Mouse (Mus musculus): ENCODE measurements around the gene Gm10961.
"Not testable (repeated sequence)": the region's sequence is repeated elsewhere in the genome, so short reads cannot be mapped to it uniquely, and the experiment has no call there.

Gene Gm10961

DNA sequence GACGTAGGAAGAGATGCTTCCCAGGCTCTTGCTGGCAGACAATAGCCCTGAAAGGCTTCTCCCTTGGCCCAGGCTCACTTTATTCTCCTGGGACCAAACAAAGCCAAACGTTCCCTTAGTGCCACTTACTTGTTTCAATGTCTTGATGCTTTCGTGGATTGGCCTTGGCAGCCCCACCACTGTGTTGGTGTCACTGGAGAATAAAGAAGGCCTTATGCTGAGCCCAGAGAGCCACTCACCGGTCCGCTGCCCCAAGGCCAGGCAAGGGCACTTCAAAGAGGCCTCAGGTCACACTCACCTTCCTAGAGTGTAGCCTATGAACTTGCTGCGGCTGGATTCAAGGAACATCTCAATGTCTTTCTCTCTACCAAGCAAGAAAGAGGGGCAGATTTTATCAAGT lies 11.2 kb upstream of the Gm10961 start:
- no peak for DNase-seq

DNA sequence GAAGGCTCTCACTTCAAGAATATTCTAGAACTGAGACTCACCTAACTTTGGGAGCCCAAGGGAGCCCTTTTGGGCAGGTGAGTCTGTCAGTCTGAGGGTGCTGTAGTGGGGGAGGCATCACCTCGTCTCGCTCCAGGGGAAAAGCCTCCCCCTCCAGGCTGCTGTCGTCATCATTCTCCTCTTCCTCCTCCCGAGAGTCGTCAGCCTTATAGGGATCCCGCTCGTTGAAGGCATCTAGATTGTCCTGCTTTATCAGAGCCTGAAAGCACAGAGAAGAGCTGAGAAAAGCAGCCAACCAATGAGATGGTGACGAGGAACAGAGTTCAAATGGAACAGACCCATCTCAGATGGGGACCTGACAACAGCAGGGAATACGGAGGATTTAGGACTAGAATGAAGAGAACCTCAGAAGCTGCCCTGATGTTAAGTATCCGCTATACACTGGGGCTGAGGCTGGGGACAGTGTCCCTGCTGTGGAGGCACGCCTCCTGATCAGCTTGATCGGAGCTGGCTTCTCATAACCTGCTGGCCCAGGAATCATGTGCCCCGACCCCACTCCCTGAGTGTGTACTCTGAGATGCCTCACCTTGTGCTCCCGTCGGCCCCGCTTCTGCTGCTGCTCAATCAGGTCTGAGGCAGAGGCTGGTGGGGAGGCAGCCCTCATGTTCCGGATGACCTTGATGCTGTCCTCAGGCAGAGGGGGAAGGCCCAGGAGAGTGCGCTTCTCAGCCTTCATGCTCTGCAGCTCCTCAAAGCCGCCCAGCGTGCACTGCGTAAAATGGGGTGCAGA lies 9.6 kb upstream of the Gm10961 start:
- no peak for DNase-seq

DNA sequence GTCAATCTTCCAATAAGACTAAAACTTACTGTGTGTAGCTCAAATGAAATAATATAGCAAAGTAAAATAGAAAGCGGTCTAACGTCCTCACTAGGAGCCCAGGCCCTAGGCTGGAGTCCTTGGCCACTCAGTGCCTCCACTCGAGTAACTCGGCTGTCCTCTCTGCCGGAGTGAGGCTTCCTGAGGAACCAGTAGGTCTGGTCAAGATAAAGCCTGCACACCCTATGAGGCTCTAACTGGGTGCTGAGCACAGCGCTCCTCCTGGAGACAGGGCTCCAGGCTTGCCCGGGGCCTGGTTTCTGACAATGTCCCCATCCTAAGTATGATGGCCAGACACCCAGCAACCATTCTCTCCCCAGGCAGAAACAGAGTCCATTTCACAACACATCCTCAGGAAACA lies 8.6 kb upstream of the Gm10961 start:
- DNase-seq, result no peak

DNA sequence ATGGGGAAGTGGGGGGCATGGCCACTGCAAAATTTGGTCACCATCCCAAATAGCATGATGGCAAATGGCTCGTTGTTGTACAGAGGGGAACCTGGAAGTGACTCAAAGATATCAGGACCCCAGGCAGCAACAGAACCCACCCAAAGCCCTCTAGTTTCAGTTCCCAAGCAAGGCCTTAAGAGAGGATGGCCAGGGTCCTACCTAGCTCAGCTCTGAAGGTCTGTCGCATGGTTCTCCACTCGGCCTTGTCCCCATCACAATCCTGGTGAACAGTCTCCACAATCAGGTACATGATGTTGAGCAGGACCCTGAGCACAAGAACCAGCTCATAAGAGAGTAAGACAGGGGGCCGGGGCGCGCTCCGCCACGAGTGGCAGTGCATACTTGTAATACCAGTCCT lies 6.7 kb upstream of the Gm10961 start:
- DNase-seq, result no peak

- DNase-seq, result no peak
These were observed 5.6 kb upstream of the Gm10961 start for GRCm38 (mm10) chr3:107625536-107625935.

- DNase-seq, result no peak
These were observed 4.4 kb upstream of the Gm10961 start for GRCm38 (mm10) chr3:107626751-107627150.

DNA sequence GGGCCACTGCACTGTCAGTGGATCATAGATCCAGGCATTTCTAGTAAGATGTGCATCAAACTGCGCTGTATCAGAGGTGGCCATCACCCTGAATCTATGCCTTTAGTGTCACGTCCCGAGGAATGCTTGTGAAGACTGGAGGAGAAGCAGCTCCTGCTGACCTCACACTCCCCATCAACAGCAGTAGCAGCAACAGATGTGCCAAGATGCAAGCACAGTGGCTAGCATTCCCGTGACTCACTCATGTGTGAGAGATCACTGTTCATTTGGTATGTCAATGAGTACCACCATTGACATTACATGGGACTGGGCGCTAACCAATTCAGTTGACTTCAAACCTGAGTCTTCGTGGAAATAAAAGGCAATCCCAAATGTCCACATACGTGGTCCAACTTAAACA lies 3.5 kb upstream of the Gm10961 start:
- DNase-seq, result no peak

- DNase-seq, result no peak
These were observed 2.6 kb upstream of the Gm10961 start for GRCm38 (mm10) chr3:107628551-107628950.

DNA sequence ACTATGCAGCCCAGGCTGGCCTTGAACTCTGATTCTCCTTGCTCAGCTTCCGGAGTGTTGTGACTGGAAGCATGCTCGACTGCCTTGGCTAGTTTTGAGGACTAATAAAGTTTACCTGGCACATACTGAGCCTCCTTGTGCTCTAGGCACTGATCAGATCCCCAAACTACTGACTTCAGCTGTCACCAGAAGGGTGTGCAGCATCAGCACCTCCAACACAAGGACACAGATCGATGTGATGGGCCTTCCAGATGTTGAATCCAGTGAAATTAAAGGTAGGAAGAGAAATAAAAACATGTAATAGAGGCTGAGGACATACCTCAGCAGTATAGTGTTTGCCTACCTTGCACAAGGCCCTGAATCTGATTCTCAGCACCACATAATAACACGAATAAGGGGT lies 1.7 kb upstream of the Gm10961 start:
- DNase-seq, result no peak

GRCm38 (mm10) chr3:107631523-107631958 lies 419 bp downstream of the Gm10961 start, which contains the start of gene Strip1:
Strip1 (minus strand) TSS chr3:107631694.
- DNase-seq, result peak; percentile 91

- no peak for DNase-seq
These were observed 1.7 kb downstream of the Gm10961 start for GRCm38 (mm10) chr3:107632786-107633185.

DNA sequence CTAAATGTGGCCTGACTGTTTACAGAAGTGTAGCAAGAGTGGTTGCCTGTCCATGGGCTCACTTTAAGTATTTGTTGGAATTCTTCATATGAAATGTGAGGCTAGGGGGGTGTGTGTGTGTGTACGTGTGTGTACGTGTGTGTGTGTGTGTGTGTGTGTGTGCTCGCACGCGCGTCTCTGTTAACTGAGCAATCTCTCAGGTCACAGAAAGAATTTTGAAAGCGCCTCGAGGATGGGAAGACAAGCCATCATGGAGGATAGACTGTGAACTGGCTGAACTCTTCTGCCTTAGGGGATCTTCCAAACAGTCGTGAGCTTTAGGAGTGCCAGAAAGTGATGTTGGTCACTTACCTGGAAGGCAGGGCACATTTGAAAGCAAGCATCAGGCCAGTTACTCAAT lies 2.8 kb downstream of the Gm10961 start:
- DNase-seq, result no peak

DNA sequence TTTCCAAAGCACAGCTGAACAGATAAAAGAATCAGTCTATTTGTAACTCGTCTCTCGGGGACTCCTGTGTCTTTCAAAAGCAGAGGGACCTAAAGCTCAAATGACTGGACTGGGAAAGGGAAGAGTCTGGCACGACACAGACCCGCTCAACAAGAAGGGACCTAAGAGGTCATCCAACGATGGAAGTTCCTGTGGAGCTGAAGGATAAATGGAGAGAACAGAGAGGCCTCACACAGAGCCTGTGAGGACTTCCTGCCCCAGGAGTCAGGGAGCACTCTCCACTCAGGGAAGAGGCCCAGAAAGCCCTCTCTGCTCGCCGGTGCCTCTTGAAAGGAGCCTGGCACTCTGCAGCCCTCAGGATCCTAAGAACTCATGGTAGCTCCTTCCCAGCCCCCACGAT lies 4.7 kb downstream of the Gm10961 start:
- DNase-seq, result no peak

GRCm38 (mm10) chr3:107636236-107636635 lies 5.1 kb downstream of the Gm10961 start:
- no peak for DNase-seq

DNA sequence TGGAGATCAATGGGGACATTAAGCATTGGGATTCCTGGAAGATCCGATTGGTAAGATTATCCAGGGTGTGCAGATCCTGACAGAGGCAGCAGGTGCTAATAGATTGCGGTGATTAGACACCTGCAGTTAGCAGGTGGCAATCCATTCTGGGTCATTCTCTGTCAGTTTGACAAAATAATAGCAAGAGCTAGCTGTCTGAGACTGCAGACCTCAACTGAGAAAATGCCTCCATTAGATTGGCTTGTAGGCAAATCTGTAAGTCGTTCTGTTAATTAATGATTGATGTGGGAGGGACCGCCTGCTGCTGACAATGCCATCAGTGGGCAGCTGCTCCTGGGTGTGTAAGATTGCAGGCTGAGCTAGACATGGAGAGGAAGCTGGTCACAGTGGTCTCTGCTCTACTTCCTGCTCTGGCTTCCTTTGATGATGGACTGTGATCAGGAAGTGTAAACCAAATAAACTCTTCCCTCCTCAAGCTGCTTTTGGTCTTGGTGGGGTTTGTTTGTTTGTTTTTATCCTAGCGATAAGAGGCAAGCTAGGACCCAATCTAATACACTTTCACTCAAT lies 6.6 kb downstream of the Gm10961 start:
- DNase-seq, result no peak

DNA sequence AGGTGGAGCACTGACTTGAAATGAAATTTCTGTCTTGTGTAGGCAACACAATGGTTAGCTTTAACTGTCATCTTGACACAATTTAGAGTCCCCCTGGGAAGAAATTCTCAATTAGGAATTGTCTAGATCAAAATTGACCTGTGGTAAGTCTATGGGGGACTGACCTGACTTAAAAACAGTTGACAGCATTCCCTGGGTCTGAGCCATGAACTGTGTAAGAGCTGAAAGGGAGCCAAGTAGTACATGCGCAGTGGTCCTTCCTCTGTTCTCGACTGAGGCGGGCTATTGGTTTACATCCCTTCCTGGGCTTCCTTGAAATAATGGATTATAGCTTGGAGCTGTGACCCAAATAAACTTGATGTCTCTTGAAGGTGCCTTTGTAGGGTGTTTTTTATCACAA lies 15.8 kb downstream of the Gm10961 start:
- DNase-seq, result no peak

DNA sequence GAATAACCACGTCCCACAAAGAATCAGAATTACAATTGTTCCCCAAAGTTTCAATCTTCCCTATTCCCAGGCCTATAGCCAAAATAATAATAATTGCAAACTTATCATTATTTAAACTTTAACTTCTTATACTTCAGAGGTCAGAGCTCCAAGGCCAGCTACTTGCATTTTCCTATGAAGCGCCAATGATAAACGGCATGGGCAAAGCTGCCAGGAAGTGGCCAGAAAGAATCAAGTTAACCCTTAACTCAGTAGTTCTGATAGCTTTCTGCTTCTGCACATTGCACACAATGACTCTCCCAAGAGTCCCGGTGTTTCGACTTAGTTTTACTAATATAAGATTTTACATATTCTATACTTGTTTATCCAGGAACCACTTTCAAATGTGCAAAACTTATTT lies 19.2 kb downstream of the Gm10961 start:
- DNase-seq, result not testable (repeated sequence)

- no peak for DNase-seq
These were observed 21.8 kb downstream of the Gm10961 start for GRCm38 (mm10) chr3:107652968-107653367.

DNA sequence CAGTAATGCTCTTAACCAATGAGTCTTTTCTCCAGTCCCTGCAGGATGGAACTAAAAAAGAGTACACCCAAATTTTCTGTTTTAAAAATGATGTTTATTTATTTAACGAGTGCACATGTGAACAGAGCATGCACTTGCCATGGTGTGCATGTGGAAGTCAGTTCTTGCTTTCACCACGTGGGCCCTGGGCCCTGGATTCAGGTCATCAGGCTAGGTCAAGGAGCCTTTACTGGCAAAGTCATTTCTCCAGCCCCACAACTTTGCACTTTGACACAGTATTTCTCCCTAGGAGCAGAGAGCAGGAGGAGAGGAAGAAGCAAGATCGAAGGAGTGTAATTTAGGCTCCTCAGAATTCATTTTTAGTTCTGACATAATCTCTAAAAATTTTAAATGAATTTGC lies 23.7 kb downstream of the Gm10961 start:
- DNase-seq, result no peak

DNA sequence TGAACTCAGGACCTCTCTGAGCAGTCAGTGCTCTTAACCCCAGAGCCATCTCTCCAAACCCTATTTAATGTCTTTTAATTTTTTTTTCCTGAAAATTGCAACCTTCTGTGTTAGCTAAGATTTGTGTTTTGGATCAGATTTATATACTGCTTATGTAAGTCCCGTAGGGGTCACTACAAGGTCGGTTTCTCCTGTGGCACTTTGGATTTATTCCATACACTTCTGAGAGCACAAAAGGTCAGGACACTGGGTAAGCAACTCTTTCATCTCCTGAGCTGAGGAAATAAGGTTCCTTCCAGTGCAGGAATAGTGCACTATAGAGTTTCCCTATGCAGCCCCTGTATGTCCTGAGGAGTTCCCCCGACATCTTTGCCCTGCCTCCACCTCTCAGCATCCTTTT lies 24.4 kb downstream of the Gm10961 start:
- no peak for DNase-seq

GRCm38 (mm10) chr3:107656151-107656550 lies 25.0 kb downstream of the Gm10961 start:
- no peak for DNase-seq

DNA sequence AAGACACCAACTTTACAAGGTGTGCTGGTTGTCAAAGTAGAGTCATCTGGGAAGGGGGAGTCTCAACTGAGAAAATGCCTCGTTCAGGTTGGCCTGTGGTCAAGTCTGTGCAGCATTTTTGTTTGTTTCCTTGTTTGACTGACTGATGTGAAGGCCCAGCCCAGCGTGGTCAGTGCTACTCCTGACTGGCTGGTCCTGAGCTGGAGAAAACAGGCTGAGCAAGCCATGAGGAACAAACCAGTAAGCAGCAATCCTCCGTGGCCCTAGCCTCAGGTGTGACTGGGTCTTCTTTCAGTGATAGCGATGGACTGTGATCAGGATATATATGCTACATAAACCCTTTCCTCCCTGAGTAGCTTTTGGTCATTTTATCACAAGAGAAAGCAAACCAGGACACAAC lies 25.8 kb downstream of the Gm10961 start:
- DNase-seq, result no peak

DNA sequence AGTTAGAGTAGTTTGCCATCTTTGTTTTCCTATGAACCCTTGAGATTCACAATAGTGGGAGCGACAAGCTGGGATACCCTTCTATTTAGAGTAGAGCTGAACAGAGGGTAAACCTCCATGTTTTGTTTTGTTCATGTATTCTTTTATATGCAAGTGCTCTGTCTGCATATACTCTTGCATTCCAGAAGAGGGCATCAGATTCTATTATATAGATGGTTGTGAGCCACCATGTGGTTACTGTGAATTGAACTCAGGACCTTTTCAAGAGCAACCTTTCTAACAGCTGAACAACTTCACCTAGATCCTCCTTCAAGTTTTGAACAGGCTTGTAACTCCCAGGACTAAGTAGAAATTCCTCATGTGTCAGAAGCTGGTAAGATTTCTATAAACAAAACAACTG lies 27.9 kb downstream of the Gm10961 start:
- DNase-seq, result no peak

DNA sequence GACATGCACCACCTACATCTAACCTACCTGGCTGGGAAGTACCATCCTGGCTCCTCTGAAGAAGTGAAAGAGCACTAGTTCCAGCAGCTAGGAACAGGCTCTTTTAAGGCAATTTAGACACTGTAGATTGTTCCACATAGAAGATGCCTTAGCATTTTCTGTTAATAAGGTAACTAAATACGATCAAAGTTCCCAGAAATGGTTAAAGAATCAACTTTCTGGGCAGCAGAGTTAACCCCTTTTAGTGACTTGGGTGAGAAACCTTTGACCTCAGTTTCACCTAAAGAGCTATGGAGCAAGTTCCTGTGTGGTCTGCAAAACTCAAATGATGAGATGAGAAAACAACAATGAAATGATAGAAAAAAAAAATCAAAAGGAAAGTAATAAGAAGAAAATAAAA lies 33.5 kb downstream of the Gm10961 start:
- DNase-seq, result no peak

GRCm38 (mm10) chr3:107667426-107667825 lies 36.3 kb downstream of the Gm10961 start:
- no peak for DNase-seq

Measured in right cerebral cortex, postnatal 14 days (tissue).